Mouse (Mus musculus) hindbrain, embryonic 11.5 days (tissue): Measurements from ENCODE around the gene Hoxc11. TPM values are rescaled to one million over a fixed set of nuclear protein-coding genes. Genes with fewer than 3 reads are reported as not detected.

Experiments
- ATAC-seq: fragments of 200-750 bp; cut with Nextera tagmentation; 2 replicates; pipeline ENCODE4 v1.8.0; 2017; ENCODE audit warnings: mild to moderate bottlenecking, moderate TSS enrichment, moderate library complexity; ENCODE audit not compliant: low FRiP score
- DNase-seq: peaks from one replicate; pipeline ENCODE4 v3.0.0-alpha.2; 2015; ENCODE audit warnings: low spot score
- H3K27ac ChIP-seq: fragments of 300-500 bp; sonication (generic); 2 replicates; pipeline ENCODE4 v1.5.1; 2014; ENCODE audit warnings: mild to moderate bottlenecking, low read depth, low read length
- H3K27me3 ChIP-seq: fragments of 300-500 bp; sonication (generic); 2 replicates; pipeline ENCODE4 v1.6.1; 2014; ENCODE audit warnings: mild to moderate bottlenecking, low read length, moderate library complexity, mixed read lengths; ENCODE audit not compliant: control insufficient read depth, insufficient read depth
- H3K36me3 ChIP-seq: fragments of 300-500 bp; sonication (generic); 2 replicates; pipeline ENCODE4 v1.6.1; 2014; ENCODE audit warnings: mild to moderate bottlenecking, low read length, moderate library complexity, mixed read lengths; ENCODE audit not compliant: control insufficient read depth, insufficient read depth
- H3K4me1 ChIP-seq: fragments of 300-500 bp; sonication (generic); replicated peaks from 2 replicates; pipeline ENCODE4 v1.6.1; 2014; ENCODE audit warnings: low read length, mixed read lengths; ENCODE audit not compliant: control insufficient read depth, insufficient read depth
- H3K4me2 ChIP-seq: fragments of 300-500 bp; sonication (generic); replicated peaks from 2 replicates; pipeline ENCODE4 v1.6.1; 2014; ENCODE audit warnings: mild to moderate bottlenecking, low read depth, low read length
- H3K4me3 ChIP-seq: fragments of 300-500 bp; sonication (generic); 2 replicates; pipeline ENCODE4 v1.5.1; 2014; ENCODE audit warnings: low read depth, low read length
- H3K9ac ChIP-seq: fragments of 300-500 bp; sonication (generic); 2 replicates; pipeline ENCODE4 v1.6.1; 2014; ENCODE audit warnings: low read depth, low read length
- H3K9me3 ChIP-seq: fragments of 300-500 bp; sonication (generic); 2 replicates; pipeline ENCODE4 v1.6.1; 2016; ENCODE audit warnings: low read length; ENCODE audit not compliant: control insufficient read depth
- WGBS: fragments of 180-500 bp; shearing (Covaris S2); extraction: QIAGEN DNeasy Blood & Tissue Kit; methylation state at CpG from one replicate; pipeline ENCODE4 v1.1.7; 2014; 5-methylcytosine and 5-hydroxymethylcytosine counted together
- polyA plus RNA-seq: library from polyadenylated mRNA; unstranded; fragments of >200 nt; fragmentation: Nextera tagmentation; extraction: Ambion mirVana; gene quantifications from 2 replicates; pipeline ENCODE4 v1.2.1, GENCODE M21; 2014

The Hoxc11 gene
- polyA plus RNA-seq, 1 experiment from 2014 or later = not detected

DNA sequence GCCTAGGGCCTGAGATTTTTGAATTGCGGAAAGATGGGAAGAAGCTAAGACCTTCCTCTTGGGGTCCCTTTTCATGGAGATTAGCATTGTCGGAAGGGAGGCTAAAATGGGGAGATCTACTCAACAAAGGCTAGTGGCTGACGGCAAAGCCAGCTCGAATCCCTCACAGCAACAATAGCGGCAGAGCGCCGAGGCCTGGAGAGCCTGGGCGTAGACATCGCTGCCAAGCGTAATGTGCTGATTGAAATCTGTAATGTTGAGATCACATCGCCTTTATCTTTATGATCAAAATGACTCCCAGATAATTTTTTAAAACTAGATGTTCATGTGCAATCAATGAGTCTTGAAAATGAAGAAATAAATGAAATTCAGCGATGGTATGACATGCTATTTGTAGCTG is 19.8 kb upstream of the Hoxc11 start:
- Histone ChIP-seq H3K4me2 (no peak overlapping the region), H3K9ac (no peak overlapping the region), H3K4me3 (no peak overlapping the region), H3K27me3 (peaks cover 100% of the 10 kb centered on the region), H3K36me3 (no peaks in the 10 kb centered on the region), H3K4me1 (no peaks in the 10 kb centered on the region; the same call in 1 of the 2 replicates), H3K27ac (no peak overlapping the region), H3K9me3 (no peaks in the 10 kb centered on the region)
- DNase-seq = no peak
- ATAC-seq = no peak
- 1% methylated on average over 12 of the region's 12 CpGs for WGBS

DNA sequence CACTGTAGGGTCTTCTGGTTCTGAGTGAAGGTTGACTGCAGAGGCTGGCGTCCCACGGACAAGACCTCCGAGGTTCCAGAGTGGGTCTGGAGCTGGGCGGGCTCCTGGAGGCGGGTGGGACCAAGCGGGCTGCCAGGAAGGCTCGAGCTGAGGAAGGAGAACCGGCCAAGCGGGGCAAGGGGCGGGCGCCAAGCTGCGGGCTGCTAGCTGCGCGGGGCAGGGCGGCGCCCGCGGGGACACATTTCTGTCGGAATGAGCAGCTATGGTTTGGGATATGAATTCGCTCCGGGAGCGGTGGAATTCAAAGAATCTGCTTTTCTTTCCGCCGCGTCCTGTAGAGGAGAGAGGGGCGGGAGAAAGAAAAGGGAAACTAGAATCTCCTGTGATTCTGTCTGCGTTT is 19.3 kb upstream of the Hoxc11 start:
- H3K27me3 ChIP-seq = peaks cover 100% of the 10 kb centered on the region
- DNase-seq (peak; percentile 59), ATAC-seq (no peak)
- H3K4me2 ChIP-seq = no peak overlapping the region
- WGBS = under 1% methylated on average over 26 of the region's 27 CpGs
- no peak overlapping the region for H3K4me3 ChIP-seq
- no peaks in the 10 kb centered on the region; the same call in 1 of the 2 replicates for H3K4me1 ChIP-seq
- H3K9ac ChIP-seq = no peak overlapping the region
- H3K9me3 ChIP-seq = no peaks in the 10 kb centered on the region
- no peaks in the 10 kb centered on the region for H3K36me3 ChIP-seq
- no peak overlapping the region for H3K27ac ChIP-seq

DNA sequence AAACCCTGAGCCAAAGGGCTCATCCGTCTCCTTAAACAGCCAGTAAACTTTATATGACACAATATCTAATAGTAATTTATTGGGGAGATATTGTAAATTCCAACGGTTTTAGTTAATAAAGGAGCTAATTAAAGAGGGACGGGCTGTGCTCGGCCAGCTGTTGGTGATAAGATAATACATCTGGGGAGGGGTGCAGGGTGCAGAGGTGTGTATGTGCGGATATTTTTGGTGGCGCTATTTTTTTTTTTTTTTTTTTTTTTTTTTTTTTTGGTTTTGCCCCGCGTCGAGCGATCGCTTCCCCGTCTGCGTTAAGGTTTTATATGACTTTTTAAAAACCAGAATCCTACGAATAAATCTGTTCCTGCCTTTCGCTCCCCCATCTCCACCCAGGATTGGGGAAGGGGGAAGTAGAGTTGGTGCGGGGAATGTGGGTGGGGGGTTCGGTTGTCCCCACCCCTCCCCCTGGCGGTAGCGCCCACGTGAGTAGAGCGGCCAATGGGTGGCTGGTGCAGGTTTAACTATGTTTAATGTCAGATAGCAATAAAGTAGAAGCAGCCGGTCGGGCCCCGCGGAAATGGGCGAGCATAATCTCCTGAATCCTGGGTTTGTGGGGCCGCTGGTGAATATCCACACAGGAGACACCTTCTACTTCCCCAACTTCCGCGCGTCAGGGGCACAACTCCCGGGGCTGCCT is 17.8 kb upstream of the Hoxc11 start, which contains the start of gene Hoxc12:
TSS of gene Hoxc12 (plus strand) at position 479 of the 694 bp plus-strand sequence.
- Histone ChIP-seq H3K27me3 (peaks cover 100% of the 10 kb centered on the region), H3K9ac (no peak within 1 kb of the TSS), H3K27ac (no peak within 1 kb of the TSS), H3K4me1 (no peaks in the 10 kb centered on the region; the same call in 1 of the 2 replicates), H3K4me3 (no peak within 1 kb of the TSS), H3K9me3 (no peaks in the 10 kb centered on the region), H3K4me2 (no peak within 1 kb of the TSS), H3K36me3 (no peaks in the 10 kb centered on the region)
- 2% methylated on average over 31 of the region's 31 CpGs for WGBS
- DNase-seq (no peak), ATAC-seq (no peak)

DNA sequence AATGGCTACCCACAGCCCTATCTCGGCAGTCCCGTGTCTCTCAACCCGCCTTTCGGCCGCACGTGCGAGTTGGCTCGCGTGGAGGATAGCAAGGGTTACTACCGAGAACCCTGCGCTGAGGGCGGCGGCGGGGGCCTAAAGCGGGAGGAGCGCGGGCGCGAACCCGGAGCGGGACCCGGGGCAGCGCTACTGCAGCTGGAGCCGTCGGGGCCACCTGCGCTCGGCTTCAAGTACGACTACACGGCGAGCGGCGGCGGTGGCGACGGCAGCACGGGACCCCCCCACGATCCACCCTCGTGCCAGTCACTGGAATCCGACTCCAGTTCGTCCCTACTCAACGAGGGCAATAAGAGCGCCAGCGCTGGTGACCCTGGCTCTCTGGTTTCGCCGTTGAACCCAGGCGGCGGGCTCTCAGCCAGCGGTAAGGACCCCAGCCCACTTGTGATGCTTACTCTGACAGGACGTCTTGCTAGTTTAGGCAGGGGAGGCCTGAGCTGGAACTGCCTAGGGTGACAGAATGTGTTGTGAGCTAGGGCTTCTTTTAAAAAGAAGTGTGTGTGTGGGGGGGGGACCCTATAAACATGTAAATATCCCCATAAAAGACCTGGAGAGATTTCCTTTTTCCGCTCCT is 17.1 kb upstream of the Hoxc11 start:
- no peak overlapping the region for H3K9ac ChIP-seq
- DNase-seq = no peak
- H3K27ac ChIP-seq = no peak overlapping the region
- no peak overlapping the region for H3K4me2 ChIP-seq
- under 1% methylated on average over 50 of the region's 50 CpGs for WGBS
- H3K4me3 ChIP-seq = no peak overlapping the region
- H3K9me3 ChIP-seq = no peaks in the 10 kb centered on the region
- no peaks in the 10 kb centered on the region for H3K36me3 ChIP-seq
- ATAC-seq = no peak
- peaks cover 100% of the 10 kb centered on the region for H3K27me3 ChIP-seq
- no peaks in the 10 kb centered on the region; the same call in 1 of the 2 replicates for H3K4me1 ChIP-seq

DNA sequence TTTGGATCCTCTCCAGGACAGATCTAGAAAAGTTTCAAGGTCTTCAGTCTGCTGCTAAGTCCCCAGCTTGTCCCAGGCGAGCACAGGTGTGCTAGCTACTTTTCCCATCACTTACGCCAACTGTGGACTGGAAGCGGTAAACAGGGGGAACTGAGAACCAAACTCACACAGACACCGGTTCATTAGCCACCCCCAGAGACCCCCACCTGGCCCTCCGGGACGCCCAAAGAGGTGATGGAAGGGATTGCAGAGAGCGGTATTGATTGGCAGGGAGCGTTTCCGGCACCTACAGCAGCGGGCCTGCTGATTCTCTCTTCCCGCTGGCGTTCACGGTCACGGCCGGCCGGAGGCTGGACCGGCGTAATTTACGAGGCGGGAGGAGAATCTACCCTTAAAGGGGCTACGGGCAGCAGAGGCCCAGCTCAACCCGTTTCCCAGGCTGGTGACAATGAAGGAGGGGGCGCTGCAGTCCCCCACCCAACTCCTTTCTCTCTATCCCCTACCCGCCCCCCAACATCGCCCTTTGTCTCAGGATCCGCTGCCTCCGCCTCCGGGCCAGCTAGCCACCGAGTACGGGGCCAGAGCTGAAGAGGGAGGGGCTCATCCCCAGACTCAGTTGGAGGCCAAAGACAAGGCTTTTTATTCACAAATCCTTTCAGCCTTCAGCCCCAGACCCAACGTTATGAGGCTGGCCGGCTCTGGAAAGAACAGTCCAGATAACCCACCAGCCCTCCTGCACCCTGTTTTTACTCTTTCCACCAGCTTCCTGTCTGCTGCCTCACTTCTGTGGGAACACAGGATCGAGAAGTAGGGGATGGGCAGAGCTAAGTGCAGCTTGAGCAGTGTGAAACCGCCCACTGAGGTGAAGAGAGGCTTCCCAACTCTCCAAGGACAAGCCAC is 14.7 kb upstream of the Hoxc11 start:
- Histone ChIP-seq H3K4me2 (no peak overlapping the region), H3K9ac (no peak overlapping the region), H3K9me3 (no peaks in the 10 kb centered on the region), H3K4me1 (peaks cover 2% of the 10 kb centered on the region), H3K4me3 (no peak overlapping the region), H3K27me3 (peaks cover 99% of the 10 kb centered on the region), H3K36me3 (no peaks in the 10 kb centered on the region), H3K27ac (no peak overlapping the region)
- DNase-seq = no peak
- WGBS = under 1% methylated on average over 34 of the region's 34 CpGs
- no peak for ATAC-seq

DNA sequence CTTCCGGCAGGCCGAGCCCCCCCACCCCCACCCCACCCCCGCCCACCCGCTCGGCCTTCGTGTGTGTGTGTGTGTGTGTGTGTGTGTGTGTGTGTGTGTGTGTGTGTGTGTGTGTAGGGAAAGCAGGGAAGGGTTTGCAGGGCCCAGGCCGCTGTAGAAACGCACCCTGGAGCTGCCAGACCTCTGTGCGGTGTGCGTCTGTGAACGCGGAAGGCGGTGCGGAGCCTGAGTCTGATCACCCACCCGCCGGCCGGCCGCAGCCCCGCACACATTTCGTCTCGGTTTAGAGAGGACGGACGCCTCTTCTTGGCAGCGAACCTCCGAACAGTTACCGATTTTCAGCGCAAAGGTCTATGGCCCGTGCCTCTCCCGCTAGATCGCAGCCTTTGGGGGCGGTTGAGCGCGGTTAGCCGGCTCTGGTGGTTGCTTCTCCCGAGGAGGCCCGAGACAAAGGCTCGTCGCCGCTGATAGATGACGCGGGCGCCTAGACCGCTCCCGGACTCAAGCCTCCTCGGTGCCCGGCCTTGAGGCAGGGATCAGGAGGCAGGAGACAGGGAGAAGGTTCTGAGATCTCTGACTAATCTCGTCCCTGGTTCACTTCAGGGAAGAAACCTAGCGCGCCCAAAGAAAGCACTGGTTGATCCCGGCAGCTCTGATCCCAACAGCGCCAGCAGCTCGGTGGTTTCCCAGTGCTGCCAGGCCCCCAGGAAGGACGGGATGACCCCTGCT is 11.3 kb upstream of the Hoxc11 start:
- 1% methylated on average over 47 of the region's 53 CpGs for WGBS
- Histone ChIP-seq H3K4me3 (no peak overlapping the region), H3K36me3 (no peaks in the 10 kb centered on the region), H3K27me3 (peaks cover 99% of the 10 kb centered on the region), H3K4me2 (no peak overlapping the region; the same call in 1 of the 2 replicates), H3K27ac (no peak overlapping the region), H3K9me3 (no peaks in the 10 kb centered on the region), H3K4me1 (peaks cover 2% of the 10 kb centered on the region), H3K9ac (no peak overlapping the region)
- 0 out of 2 replicates have a peak, but pooled peaks have one; percentile 30 for ATAC-seq
- DNase-seq = no peak

DNA sequence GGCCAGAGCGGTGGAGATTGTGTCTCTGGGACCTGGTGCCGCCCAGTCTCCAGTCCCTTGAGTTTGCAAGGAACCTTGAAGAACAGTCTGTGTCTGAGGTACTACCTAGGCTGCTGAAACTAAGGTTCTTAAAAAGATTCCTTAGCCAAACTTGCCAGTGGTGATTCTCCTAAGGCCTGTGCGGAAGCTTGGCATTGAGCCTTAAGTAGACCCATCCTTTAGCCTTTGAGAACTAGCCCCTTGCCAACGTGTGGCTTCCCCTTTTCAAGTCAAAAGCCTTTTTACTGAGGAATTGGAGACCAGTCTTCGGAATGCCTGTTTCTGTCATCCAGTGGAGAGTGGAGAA is 10.8 kb upstream of the Hoxc11 start:
- H3K4me1 ChIP-seq = peaks cover 2% of the 10 kb centered on the region
- 1% methylated on average over 5 of the region's 5 CpGs for WGBS
- no peak overlapping the region for H3K9ac ChIP-seq
- H3K27ac ChIP-seq = no peak overlapping the region
- H3K36me3 ChIP-seq = no peaks in the 10 kb centered on the region
- H3K4me3 ChIP-seq = no peak overlapping the region
- DNase-seq = peak; percentile 61
- peaks cover 99% of the 10 kb centered on the region for H3K27me3 ChIP-seq
- no peaks in the 10 kb centered on the region for H3K9me3 ChIP-seq
- no peak for ATAC-seq
- H3K4me2 ChIP-seq = no peak overlapping the region
